Mouse (Mus musculus) natural killer cell, adult 2 months (primary cell): ENCODE results near the gene Ccl5.
A peak's percentile ranks its signal among the peaks of the same experiment; 100 is the strongest.

Experiments used
- DNase-seq, 2 experiments: peaks; one replicate each; pipeline ENCODE4 v3.0.0; 2022; ENCODE audit warnings: low spot score in 2 of 2

The Ccl5 gene

DNA sequence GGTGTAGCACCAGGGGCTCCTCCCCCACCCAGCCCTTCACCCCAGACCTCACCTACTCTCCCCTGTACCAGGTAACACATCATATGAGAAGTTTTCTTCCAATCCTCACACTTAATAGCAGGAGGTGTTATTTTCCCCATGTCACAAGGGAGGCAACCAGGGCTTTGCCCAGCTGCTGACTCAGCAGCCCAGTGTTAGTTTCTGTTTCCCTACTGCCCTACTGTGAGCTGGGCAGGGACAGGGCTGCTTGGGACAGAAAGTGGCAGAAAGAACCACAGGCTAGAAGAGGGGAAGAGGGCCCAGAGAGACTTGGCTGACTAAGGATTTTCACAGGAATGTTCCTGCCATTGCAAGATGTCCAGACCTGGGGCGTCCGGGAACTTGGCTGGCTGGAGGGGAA lies 10.6 kb upstream of the Ccl5 start:
- DNase-seq, result peak; percentile 45 to 68

GRCm38 (mm10) chr11:83538705-83539314 lies 8.5 kb upstream of the Ccl5 start:
- peak; percentile 48 to 75 for DNase-seq

GRCm38 (mm10) chr11:83536831-83537230 lies 6.5 kb upstream of the Ccl5 start:
- peak; percentile 45 to 76 for DNase-seq

- DNase-seq, result peak; percentile 86 to 96
These were observed 4.5 kb upstream of the Ccl5 start for GRCm38 (mm10) chr11:83534609-83535423.

- peak; percentile 49 to 65 for DNase-seq
These were observed 3.8 kb upstream of the Ccl5 start for GRCm38 (mm10) chr11:83534143-83534542.

DNA sequence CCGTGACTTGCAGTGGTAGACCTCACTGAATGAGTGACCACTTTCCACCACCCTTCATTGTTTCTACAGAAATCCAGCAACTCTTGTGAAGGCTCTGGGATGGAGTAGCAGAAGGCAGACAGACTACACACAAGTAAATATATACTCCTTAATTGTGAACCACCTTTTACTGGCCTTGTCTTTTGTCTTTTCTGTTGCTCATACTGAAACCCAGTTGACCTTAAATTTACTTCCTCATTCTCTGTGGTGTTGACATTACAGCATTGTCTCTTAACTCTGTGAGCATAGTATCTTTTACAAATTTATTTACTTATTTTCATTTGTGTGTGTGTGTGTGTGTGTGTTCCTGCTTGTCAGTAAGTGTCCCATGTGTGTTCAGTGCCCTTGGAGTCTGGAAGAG lies 2.9 kb upstream of the Ccl5 start:
- no peak for DNase-seq

GRCm38 (mm10) chr11:83529024-83529423 lies 1.3 kb downstream of the Ccl5 start:
- DNase-seq, result no peak

- DNase-seq, result no peak
These were observed 8.2 kb downstream of the Ccl5 start, which contains the start of gene Heatr9 for GRCm38 (mm10) chr11:83522075-83522474. Gene Heatr9, minus strand, starts transcription at chr11:83522175.

- DNase-seq, result no peak
These were observed 11.9 kb downstream of the Ccl5 start for GRCm38 (mm10) chr11:83518371-83518770.

DNA sequence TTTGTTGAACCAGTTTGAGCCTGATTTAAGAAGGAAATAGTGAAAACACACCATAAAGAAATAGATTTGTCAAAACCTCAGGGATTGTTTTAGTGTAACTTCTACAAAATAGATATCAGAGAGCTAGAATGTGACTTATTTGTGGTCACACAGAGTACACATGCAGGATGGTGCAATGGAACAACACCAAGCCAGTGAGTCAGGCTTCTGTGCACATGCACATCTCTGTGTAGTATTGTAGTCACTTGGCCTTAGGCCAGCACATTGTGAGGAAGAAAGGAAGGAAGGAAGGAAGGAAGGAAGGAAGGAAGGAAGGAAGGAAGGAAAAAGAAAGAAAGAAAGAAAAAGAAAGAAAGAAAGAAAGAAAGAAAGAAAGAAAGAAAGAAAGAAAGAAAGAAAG lies 13.2 kb downstream of the Ccl5 start:
- no peak for DNase-seq

DNA sequence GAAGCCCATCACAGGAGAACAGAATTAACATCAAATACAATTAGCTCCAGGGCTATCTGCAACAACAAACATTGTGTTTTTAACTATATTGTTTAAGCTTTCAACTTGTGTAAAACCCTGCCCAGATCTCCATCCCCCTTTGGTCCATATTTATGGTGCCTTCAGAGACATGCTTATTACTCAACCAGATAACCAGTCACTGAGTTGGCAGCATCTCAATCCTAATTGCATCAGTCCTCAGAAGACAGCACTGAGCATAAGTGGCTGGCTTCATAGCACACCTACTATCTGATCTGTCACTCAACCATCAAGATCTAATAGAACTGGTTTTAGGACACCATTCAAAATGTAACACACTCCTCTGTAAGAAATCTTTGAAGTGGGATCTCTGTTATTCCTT lies 20.8 kb downstream of the Ccl5 start:
- DNase-seq, result no peak

- DNase-seq, result no peak
These were observed 26.0 kb downstream of the Ccl5 start for GRCm38 (mm10) chr11:83504308-83504707.

GRCm38 (mm10) chr11:83495571-83495970 lies 34.7 kb downstream of the Ccl5 start:
- DNase-seq, result no peak

- DNase-seq, result no peak
These were observed 38.8 kb downstream of the Ccl5 start for GRCm38 (mm10) chr11:83491488-83491887.
